Mouse (Mus musculus) inflammation-experienced regulatory T-cells, adult 6 months (primary cell): ENCODE data around the gene Pts. TPM values are rescaled to one million over a fixed set of nuclear protein-coding genes. Genes with fewer than 3 reads are reported as not detected.

Experiments used
- ATAC-seq: one replicate; pipeline ENCODE4 v1.8.0; 2017
- polyA plus RNA-seq, 3 experiments: library from polyadenylated mRNA; unstranded; fragments of 100-300 nt; shearing (Covaris generic); gene quantifications; one replicate each; pipeline ENCODE4 v1.2.1; 2017

The Pts gene
- polyA plus RNA-seq, 3 experiments from 2014 or later = 89.4 to 111 (median 104) TPM

DNA sequence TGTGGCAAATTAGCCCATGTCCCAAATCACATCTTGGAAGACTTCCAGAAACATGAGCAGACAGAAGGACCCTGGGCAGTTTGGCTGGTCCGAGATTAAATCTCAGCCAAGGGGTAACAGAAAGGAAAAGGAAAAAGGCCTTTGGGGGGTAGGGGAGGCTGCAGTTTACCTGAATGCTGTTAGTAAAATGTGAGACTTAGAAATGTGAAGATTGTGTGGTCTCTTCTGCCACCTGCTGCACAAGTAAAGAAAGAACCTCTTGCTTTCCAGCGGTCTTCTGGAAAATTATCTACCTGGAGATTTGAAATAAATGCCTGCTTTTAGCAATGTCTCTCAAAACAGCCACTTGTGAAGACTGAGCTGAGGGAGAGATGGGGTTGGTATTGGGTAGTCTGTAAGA is 2.4 kb upstream of the Pts start:
- no peak for ATAC-seq

DNA sequence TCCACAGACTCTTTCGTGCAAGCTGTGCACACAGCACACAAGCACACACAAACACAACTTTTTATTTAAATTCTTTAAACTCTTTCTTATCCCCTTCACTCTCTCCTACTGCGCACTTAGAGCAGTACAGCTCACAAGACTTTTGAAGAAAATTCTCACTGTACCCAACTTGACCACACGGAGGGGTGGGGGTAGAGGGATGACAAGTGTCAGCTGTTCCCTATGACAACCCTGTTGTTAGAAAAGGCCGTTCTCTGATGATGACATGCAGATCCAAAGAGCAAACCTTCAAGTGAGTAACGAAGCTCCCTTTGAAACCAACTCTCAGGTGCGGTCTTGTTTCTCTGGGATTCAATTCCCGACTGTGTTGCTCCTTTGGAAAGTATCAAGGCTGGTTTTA is 664 bp downstream of the Pts start:
- peak; percentile 18 for ATAC-seq

DNA sequence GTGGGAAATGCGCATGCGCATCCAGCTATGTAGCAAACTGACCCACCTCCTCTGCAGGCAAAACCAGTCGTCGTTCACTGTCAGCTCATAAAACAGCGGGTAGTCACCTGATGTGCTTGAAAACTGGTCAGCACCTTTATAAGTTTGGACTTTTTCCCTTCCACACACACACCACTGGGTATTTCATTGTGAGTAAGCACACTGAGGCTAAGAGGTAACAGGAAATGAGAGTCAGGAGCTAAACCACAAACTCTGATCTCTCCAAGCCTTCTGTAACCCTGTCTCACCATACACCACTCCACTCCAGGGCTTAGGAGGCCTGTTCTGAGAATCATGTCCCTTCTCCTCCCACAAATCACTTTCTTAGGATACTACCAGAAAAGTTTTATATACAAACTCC is 2.9 kb downstream of the Pts start:
- no peak for ATAC-seq

DNA sequence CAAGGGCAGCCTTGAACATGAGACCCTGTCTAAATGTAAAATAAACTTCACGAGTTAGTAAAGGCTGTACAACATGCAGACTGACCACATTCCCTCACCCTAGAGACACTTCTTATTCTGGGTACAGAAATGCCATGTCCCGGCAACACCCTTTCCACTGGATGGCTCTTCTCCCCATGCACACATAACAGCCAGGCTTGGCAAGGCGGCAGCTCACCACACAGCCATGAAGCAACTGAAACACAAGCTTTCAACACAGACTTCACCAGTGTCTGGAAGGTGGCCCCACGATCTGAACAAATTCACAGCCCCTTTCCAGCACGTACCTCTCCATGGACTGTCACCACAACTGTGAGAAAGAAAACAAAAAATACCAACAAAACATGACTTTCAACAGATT is 3.6 kb downstream of the Pts start:
- no peak for ATAC-seq

DNA sequence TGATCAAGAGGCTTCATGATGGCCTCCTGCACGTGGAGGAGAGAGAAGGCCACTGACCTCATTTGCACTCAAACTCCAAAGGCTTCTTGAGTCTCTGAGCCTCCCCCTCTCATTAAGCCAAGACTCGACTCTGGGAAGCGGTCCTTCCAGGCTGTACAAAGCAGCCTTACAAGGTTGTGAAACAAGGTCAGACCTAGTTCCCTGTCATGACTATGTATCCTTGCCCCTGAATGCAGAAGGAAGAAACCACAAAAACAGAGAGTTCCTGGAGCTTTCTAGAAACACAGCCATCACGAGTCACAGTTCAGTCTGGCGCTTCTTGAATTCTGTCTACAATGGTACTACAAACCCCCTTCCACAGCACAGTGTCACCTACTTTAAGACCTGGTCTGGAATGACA is 6.0 kb downstream of the Pts start:
- ATAC-seq = no peak

DNA sequence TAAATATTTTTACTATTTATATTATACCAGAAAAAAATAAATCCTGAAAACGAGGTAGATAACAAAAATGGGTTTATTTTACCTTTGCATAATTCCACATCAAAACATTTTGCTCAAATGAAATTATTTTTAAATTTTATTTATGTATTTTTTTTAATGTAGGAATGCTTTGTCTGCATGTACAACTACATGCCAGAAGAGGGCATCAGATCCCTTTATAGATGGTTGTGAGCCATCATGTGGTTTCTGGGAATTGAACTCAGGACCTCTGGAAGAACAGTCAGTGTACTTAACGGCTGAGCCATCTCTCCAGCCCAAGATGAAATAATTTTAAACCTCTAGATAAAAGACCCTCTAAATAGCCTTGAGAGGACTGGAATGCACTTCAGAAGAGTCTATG is 7.0 kb downstream of the Pts start:
- ATAC-seq = no peak

DNA sequence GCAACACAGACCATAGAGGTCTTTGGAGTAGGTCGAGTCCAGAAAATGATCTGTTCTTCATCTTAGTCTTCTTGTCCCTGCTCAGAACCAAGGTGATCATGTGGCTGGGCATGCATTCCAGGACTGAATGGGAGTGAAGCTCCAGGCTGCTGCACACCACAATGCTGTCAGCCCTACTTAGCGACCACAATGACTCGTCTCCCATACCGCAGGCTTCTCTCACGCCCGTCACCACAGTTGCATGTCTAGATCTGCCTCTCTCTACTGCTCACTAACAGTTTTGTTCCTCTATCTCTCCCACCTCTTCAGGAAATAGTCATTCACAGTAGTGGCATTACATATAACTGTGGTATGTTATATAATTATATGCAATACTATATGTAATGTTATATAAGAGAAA is 7.8 kb downstream of the Pts start:
- ATAC-seq = no peak

DNA sequence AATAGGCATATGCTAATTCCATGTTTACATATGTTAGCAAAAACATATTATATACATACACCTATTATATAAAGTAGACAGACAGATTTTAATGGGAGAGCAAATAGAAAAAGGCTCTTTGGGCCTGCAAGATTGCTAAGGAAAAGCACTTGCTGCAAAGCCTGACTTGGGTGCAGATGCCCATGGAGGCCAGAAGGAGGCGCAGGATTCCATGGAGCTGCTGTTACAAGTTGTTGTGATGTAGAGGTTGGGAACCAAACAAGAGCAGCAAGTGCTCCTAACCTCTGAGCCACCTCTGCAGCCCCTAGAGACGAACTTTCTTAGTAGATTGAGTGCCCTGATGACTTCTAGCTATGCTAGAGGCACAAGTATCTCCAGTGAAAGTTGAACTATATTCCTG is 9.7 kb downstream of the Pts start:
- no peak for ATAC-seq

DNA sequence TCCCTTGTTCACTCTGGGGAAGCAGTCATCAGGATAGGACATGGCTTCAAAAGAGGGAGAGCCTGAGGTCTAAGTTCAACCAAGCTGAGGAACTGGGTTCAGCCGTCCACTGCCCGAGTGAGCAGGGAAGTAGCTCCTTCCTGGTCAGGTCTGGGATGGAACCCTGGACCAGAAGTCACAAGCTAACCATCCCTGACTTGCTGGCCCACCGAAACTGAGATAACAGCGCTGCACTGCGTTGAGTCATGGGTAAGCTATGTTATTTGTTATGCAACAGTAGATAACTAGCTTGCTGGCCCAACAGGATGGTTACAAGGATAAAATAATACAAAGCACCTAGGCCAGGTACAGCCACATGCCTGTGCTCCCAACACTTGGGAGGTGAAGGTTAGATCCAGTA is 13.1 kb downstream of the Pts start:
- no peak for ATAC-seq

DNA sequence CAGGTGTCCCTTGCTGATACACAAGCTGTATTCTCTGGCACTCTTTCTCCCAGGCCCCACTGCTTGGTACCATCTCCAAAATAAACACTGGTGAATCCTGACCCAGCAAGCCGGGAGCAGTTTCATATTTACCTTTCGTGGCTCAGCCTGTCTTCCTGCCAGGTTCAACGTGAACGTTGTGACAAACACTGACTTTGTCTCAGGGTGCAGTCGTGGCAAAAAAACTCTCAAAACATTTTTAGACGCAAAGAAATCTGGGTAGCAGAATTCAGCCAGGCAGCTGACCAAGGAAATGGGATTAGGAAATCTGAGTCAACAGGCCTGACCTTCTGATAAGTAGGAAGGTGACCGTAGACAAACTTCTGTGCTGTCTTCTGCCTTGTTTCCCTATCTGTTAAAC is 21.0 kb downstream of the Pts start:
- no peak for ATAC-seq

DNA sequence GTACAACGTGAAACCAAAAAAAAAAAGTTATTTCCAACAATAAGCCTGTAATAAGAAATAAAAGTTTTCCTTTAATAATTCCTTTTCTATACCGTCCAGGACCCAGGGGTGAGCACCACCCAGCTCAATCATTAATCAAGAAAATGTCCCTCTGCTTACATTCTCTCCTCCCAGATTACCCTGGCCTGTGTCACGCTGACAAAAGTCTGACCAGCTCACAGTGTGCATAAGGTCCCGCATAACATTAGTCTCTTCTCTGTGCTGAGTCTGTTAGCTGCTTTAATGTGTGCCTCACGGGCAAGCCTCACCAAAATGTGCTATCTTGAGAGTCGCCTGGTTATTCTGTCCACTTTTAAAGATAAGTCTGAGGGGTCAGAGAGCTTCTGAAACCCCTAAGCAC is 23.1 kb downstream of the Pts start:
- no peak for ATAC-seq

DNA sequence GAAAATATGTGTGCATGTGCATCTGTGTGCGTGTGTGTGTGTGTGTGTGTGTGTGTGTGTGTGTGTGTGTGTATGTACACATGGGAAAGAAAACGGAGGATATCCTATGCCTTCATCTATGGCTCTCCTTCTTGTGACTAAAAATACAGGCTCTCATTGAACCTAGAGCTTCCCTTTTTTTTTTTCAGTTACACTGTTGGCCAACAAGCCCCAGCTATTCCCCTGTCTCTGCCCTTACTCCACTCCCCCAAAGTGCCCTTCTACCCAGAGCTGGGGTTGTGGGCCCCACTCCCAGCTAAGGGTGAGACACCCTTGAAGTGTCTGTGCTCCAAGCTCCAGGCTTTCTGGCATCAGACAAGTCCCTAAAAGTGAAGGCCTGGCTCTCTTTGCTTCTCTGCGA is 25.6 kb downstream of the Pts start:
- ATAC-seq = no peak

DNA sequence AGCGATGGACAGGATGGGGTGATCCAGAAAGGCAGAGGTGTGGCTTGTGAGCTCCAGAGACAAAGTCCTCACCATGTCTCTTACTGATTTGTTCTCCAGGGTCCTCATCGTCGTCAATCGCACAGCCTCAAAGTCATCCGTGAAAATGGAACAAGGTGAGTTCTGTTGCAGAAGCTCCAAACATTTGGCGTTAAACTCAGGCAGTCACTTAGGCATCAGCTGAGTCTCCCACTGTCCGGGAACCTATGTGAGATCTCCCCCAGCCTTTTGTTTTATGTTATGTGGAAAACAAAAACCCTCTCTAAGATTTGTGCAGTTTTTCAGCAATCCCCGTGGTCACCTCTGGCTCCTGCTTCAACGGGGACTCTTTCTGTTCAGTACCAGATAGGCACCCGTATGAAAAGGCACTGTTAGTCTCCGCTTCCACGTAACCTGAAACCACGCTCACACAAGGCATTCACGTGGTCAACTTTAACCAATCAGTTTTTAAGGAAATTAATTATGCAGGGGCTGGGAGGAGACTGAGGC is 27.5 kb downstream of the Pts start:
- peak; percentile 38 for ATAC-seq

DNA sequence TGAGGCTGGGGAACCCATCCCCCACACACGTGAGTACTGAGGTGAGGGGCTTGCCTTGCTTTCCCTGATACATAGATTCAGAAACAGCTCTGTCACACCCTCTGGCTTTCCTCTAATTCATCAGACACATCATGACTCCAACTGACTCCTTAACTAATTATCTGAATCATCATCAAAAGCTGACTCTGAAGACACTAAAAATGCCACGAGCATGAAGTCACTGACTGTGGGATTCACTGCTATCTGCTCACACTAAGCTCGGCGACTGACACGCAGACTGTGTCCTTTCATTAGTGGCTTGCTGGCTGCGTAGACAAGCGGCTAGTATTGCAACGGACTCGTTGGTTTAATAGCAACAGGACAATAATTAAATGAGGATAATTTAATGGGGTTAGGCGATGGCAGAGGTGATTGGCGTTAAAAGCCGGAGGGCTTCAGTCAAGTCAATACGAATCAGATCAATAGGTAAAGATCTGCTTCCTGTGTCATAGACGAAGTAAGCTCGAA is 28.0 kb downstream of the Pts start:
- ATAC-seq = no peak

DNA sequence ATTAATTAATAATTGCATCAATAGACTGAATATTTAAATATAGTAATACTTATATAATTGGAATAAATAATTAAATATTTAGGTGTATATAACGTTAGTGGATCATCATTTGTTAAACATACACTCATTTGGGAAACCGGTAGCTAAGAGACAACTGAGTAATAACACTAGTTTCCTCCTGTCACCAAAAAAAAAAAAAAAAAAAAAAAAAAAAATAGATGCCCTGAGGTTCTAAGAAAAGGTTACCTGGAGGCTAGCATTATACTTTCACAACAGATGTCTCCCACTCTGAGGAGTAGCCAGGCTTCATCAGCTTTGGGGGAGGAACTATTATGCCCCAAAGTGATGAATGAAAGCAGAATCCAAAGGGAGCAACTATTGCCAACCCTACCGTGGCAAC is 28.7 kb downstream of the Pts start:
- ATAC-seq = no peak

DNA sequence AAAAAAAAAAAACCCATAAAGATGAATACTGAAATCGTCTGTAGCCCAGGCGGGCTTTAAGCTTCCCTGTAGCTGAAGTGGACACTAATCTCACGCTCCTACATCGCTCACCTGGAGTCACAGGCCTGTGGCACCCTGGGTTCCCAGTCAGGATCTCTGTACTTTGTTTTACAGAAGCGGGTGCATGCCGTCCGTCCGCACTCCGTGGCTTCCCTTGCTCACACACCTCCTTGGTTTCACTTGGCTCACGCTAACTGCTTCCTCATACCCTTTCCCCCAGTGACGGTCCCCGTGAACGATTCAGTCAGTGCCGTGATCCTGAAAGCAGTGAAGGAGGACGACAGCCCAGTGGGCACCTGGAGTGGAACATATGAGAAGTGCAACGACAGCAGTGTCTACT is 29.7 kb downstream of the Pts start:
- no peak for ATAC-seq

DNA sequence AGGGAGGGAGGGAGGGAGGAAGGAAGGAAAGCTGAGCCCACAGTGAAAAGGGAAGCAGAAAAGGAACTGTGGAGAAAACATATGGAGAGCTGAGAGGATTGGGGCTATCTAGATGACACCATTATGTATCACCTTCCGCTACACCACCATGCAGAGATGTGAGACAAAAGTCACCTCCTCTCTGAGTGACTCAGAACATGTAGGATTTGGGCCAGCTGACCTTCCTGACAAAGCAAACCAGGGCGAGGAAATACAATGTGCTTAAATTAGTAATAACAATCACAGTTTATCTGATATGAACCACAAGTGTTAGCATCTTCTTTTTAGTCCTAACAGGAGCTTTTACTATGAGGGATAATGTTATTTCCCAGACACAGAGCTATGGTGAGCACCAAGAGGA is 31.0 kb downstream of the Pts start:
- no peak for ATAC-seq

DNA sequence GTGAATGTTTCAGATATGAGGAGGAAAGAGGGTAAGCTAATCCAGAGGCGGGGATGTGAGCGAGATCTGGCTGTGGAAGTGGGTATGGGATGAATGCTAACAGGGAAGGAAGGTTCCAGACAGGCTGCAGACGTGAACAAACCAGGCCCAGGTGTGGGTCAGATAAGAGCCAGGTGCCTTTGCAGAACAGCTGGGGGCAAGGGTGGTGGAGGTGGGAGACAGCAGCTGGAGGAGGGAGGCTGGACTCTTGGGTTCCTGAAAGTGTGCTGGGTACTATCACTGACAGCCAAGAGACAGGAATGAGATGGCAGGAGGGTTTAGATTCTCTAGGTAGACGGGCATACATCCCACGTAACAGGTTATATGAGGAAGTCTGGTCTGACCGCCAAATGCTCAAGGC is 31.4 kb downstream of the Pts start:
- ATAC-seq = no peak

DNA sequence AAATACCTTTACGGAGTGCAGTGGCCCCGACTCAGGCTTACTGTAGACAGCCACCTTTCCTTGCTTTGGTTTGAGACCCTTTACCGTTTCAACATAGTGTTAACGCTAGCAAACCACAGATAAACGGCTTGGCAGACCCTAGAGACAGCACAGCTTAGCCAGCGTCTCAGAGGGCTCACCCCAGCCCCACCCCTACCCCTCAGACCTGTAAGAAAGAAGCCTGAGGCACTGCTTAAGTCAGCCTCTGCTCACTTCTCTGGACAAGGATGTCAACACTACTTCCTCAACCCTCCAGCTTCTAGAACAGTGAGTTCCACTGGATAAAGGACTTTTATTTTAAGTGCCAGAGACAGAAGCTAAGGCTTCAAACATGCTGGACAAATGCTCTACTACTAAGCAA is 32.0 kb downstream of the Pts start:
- ATAC-seq = no peak

DNA sequence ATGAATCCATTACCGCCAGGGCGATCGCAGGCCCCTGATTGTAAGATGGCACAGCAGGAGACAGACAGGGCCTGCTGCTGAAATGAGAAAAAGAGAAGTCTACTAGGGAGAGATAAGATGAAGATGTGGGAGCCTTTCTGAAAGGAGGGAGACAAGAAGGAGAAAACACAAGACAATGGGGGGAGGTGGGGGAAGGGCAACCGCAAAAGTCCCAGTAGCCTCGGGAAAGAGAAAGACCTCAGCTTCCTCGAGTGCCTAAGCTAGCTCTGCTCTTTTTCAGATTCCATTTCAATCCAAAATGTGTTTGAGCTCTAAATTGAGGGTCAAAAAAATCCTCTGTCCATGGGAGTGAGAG is 32.4 kb downstream of the Pts start:
- no peak for ATAC-seq

DNA sequence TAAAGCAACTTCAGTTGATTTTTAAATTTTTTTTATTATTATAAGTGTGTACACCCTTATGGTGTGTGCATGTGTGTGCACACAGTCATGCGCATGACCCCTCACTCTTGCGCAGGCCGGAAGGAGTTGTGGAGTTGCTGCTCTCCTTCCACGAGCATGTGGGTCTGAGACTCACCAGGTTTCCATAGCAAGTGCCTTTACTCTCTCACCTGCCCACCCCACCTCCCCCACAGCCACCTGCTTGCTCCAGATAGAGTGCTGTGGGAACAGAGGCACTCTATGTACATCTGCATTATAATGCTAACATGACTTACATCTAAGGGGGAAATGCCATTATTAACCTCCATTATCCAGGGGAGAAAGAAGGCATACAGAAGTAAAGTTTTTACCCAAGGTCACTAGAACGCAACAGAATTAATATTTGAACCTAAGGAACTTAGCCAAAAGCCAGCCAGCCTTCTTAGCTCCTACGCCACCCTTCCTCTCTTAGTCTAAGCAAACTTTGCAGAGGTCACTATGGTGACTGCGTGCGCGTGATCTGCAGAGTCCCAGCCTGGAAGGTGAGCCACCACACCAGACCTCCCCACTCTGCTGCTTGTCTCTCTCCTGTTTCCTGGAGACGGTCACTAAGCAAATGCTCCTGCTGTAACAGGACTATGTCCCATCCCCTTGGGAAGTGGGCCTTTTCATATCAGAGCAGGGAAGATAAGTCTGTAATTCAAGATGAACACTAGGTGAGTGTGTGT is 32.9 kb downstream of the Pts start:
- no peak for ATAC-seq

DNA sequence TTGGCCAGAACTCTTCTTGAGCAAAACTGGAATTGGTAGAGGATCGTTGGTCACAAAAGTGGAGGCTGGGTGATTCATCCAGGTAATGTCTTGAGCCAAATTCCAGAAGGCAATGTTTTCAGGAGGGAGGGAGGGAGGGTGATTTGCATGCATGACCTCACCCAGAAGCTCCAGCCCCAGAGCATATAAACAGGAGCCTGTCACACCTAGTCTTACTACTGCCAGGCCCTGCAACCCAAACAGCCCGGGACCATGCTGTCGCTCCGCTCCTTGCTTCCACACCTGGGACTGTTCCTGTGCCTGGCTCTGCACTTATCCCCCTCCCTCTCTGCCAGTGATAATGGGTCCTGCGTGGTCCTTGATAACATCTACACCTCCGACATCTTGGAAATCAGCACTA is 34.2 kb downstream of the Pts start, which contains the start of gene Plet1:
Plet1 (plus strand) TSS at position 215 of the 400 bp plus-strand sequence.
- no peak for ATAC-seq

DNA sequence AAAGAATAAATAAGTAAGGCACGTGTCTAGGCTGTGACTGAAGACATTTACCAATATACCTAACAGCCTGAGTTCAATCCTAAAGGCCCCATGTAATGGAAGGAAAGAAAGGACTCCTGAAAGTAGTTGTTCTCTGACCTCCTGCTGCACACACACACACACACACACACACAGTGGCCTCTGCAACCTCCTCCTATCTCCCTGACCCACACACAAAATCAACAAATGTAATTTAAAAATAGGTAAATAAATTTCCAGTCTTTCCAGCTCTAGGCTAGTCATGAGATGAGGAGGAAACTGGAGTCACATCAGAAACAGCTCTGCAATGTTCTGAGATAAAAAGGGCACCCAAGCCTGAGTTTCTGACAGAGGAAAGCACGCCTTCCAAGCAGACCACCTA is 34.7 kb downstream of the Pts start:
- no peak for ATAC-seq

DNA sequence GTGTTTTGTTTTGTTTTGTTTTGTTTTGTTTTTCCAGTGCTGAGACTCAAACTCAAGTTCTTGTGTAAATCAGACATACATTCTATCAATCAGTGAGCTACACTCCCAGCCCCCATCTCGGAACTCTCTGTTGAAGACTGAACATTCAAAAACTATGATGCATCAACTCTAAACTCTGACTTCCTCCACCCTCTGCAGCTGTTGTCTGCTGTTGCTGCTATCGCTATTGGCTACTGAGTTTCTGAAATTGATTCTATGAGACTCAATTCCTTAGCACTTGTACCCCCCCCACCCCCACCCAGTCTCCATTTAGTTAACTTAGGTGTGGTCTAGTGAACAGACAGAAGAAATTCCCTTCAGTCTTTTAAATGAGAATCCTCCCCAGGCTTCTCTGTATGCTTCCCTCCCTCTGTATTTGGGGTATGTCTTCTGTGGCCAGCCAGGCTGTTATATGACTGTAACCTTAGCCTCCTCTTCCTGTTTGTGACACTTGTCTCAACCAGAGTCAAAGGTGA is 36.9 kb downstream of the Pts start:
- ATAC-seq = no peak

DNA sequence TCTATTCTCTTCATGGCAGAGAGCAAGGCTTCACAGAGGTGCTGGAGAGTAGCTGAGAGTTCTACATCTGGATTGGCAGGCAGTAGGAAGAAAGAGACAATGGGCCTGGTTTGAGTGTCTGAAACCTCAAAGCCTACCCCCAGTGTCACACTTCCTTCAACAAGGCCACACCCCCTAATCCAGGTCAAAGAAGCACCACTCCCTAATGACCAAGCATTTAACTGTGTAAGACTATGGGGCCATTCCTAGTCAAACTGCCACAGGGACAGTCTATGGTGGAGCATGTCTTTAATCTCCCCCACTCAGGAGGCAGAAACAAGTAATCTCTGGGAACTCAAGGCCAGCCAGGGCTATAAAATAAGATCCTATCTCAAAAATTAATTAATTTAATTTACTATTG is 37.7 kb downstream of the Pts start:
- ATAC-seq = no peak
